Mouse (Mus musculus) spleen, postnatal 36 days (tissue): Measurements from ENCODE around the gene Plcb4.
A peak's percentile ranks its signal among the peaks of the same experiment; 100 is the strongest.

Experiments
- DNase-seq, 2 experiments: peaks; one replicate each; pipeline ENCODE4 v3.0.0; 2022; ENCODE audit warnings: low spot score in 2 of 2, mixed read lengths in 1 of 2

Gene Plcb4

DNA sequence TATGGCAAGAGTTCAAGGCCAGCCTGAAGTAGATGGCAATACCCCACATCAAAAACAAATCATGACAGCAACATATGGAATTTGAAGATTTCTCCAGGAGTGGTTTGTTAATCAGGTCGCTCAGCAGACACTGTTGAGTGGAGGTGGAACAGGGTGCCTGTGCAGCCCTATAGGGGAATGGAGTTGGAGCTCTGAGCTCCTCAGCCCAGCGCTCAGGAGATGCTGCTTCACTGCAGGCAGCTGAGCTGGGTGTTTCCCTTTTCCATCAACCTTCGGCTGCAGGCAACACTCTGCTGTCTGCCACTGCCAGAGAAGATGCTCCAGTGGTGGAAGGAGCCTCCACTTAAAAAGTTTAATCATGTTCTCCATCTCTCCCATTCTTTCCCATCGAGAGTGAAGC lies 149.5 kb downstream of the Plcb4 start:
- no peak for DNase-seq

DNA sequence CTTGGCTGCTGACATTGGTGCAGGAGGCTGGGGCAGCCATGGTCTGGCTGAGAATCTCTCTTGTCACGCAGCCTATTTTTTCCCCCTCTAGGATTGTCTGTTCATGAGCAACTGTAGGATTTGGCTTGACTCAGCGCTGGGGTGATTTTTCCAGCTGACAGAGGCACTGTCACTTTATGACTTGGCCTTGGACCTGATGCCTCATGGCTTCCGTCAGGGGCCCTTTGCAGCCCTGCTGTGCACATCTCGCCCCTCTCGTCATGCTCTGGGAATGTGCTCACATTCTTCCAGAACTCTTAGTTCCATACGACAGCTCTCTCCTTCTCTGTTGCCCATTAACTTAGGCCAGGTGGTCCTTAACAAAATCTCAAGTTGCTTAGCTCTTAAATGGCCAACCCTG lies 152.0 kb downstream of the Plcb4 start:
- DNase-seq = no peak

DNA sequence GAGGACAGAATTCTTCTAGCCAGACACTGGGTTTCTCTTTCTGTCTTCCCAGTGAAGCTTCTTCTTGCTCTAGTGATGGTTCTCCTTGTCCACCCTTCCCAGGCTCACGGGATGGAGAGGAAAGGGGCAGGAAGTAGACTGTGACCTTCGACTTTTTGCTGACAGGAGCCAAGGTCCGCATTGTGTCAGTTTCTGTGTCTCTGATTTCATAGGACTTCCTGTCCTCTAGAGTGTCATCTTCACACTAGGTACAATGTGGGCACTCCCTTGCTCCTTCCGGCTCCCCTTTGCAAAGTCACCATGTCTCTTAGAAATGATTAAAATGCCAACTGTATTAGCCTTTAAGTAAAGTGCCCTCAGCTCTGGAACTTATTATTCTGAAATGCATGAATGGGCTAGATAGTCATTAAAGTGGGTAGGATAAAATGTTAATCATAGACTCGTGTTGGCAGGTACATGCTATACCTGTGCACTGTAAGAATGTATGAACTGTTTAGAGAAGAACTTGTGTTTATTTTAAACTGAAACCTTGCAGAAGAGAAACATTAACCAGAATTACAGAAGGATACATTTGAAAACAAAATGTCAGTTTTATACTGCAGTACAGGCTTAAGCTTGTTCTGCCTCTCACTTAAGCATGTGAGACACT lies 152.8 kb downstream of the Plcb4 start:
- DNase-seq = no peak

DNA sequence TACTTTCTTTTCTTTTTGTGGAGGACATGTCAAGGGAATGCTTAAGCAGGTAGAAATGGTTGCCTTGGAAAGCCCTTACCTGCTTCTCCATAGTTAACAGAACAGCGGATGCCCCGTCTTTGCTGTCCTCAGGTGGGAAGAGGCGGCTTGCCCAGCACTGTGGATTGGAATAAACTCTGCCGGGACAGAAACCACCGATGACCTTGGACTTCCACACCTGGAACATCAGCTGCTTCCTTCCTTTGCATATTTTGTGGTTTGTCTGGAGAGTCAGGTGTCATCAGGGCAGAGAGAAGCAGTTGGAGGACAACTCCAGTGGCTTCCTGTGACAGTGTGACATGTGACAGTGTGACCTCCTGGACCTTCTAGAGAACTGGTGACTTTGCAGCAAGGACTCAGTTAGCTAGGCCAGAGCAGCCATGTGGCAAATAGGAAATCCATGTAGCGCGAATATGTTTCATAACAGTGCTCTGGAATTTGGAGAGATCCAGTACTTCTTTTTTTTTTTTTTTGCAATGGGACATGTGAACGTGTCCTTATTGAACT lies 154.0 kb downstream of the Plcb4 start:
- no peak for DNase-seq

DNA sequence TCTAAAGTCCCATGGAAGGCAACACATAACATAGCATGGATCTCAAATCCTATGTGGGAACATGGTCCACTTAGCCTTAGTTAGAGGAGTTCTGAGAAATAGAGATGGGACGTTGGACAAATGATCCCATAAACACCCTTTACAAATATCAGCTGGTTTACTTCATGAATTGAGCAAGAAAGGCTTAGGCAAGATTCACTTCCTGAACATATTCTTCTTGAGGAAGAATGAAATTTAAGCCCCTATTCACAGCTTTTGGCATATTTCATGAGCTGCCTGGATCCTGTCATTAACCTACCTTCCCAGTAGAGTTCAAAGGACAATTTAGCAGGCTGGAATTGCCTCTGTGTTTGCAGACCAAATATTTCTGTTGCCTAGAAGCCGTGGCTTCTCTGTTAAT lies 161.9 kb downstream of the Plcb4 start:
- DNase-seq = no peak

DNA sequence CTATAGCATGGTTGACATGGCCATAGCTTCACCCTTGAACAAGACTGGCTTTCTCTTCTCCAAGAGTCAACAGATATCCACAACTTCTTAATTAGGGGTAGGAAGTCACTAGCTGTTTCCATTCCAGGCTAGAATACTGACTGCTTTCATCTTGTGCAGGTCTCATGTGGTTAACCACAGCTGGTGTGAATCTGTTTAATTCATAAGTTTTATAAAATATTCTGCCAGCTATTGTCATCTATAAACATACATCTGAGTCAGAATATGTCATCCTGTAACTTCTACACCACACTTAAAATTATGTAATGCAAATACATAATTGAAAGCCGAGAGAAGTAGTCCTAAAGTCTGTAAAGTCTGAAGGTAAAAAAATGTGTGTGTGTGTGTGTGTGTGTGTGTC lies 164.9 kb downstream of the Plcb4 start:
- no peak for DNase-seq

DNA sequence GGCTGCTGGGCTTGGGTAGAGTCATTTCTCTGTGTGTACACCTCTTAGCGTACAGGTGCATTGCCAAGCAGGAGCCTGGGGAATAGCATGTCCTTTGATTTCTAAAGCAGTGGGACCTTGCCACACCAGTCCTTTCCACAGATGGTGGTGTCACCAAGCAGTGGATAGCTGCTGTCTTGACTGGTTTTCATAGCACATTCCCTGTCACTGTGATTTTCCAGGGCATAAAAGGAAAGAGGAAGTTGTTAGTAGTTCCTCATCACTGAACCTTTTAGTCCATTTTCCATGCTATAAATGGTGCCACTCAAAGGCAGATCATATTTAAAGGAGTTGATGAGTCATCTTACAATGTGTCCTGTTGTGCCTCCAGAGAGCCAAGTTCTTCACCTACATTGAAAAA lies 165.9 kb downstream of the Plcb4 start:
- no peak for DNase-seq

DNA sequence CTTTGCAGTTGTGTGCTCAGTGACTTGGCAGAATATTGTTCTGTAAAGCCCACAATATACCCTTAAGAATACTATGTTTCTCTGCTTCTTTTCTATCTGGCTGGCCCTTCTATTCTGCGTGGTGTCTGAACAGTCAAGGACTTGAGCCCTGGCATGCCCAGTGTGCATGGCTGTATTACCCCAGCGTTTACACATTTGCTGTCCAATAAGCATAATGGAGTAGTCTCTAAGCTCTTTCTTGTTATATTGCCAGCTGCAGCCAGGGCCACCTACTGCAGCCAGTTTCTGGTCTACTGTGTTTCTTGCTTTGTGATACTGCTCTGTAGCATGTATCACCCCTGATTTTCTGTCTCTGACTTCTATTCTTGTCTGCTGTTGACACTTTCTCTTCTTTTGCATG lies 166.8 kb downstream of the Plcb4 start:
- DNase-seq = no peak

DNA sequence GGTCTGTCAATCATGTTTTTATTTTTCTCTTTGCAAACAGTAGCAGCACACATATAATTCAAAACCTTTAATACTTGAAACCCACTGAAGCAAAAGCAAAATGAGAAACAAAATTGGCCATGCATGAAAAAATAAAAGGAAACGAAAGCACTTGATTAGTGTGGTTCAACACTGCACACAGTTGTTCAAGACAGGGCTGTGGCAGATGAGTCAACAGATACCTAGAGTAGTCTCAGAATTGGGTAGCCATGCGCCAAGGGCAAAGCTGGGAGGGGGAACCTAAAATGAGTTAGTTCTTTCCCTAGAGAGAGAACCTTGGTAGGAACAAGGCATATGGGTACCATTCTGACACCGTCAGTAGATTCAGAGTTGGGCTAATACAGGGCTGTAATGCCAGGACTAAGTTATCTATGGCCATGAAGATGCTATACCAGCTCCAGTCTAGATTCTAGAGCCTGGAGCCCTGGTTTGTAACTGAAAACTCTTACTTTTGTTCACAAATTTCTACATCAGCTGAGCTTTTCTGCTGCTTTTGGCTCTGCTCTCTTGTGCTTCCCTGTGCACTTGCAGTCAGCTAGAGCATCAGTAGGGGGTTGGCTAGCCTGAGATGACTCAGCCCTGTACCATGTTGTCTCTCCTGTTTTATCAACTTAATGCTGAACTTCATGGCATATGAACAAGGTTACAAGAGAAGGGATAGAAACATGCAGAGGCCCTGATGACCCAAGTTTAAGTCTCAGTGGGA lies 168.0 kb downstream of the Plcb4 start:
- DNase-seq = peak; percentile 14 to 19

DNA sequence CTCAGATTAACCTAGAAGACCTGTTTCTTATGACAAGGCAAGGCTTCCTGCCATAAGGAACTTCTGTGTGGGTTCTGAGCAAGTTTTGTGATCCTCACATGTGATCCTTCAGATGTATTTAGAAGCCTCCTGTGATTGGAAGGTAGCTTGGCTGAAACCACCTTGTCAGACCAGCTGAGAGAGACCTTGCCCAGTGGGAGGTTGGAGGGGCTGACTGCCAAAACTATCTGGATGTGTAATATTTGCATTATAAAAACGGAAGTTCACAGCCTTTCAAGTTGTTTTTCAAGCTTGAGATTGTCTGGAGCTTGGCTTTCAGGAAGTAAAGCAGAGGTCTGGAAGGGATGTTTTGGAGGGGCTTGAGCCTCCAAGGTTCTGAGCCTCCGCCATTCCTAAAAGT lies 169.6 kb downstream of the Plcb4 start:
- DNase-seq = no peak

DNA sequence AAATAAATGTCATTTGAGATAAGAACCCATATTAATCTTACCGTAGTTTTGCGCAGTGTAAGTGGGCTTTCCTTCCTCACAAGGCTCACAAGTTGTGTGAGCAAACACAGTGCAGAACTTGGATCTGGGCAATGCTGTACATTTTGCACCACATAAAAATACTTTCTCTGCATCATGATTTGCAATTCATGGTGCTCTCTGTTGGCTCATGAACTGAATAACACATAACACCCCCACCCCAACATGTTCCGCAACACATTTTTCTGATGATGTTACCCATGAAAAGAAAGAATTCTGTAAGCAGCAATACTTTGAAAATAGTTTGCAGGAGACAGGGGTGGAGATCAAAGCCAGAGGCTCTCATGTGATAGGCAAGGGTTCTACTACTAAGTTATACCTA lies 174.9 kb downstream of the Plcb4 start:
- DNase-seq = no peak

DNA sequence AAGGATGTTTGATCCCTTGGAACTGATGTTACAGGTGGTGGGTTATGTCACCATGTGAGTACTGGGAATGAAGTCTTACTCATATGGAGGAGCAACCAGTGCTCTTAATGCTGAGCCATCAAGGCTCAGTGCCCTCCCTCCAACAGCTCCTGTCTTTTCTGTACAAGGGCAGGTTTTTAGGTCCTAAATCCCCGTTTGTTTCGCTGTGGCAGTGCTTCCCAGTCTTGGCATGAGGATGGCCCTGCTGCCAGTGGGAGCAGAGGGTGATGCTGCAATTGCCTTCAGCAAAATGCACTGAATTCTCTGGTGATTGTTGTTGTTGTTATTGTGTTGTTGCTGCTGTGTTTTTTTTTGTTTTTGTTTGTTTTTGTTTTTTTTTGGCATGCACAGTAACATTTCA lies 175.6 kb downstream of the Plcb4 start:
- no peak for DNase-seq

DNA sequence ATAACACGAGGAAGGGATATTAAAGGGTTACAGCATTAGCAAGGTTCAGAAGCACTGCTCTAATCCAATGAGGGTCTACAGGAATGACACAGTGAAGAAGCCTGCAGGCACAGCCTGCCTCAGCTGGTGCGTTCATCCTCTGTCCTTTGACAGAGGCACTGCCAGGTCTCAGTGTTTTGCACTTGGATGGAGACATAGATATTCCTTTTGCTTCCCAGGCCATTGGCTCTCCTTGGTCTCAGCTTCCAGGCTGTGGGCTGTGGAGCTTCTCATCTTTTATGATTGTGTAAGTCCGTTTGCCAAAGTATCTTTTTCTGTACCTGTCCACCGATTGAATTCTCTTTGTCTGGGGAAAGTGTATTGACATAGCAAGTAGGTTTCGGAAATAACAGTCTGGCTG lies 177.1 kb downstream of the Plcb4 start:
- DNase-seq = no peak

DNA sequence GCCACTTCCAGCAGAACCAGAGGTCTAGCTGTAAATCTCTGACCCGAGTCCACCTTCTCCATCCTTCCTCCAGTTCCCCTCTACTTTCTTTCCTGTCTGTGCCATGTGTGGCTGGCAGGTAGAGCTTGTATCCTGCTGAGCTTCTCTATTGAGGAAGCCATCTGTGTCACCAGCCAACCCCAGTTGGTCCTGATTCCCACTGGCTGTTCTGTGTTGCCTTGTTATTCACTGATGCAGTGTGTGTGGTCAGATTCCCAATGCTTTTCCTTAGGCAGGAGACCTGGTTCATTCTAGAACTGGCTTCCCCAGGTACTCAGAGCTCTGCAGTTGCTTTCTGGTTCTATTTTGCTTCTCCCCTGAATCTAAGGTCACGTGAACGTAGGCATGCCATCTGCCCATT lies 177.6 kb downstream of the Plcb4 start:
- no peak for DNase-seq

DNA sequence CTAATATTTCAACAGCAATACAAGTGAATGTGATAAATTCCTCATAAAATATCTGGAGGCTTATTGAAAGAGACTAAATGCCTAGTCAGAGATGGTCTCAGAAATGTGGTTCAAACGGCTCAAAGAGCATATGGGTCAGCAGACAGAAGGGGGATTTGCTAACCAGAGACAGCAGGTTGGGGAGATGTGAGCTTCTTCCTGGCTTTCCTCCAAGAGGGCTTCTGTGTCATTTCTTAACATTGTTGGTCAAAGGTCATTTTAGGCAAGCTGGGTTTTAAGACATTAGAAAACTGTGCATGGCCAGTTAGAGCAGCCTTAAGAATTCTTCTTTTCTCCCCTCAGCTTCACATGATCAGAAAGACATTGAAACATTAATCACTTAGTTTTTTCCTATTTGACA lies 178.9 kb downstream of the Plcb4 start:
- DNase-seq = no peak

DNA sequence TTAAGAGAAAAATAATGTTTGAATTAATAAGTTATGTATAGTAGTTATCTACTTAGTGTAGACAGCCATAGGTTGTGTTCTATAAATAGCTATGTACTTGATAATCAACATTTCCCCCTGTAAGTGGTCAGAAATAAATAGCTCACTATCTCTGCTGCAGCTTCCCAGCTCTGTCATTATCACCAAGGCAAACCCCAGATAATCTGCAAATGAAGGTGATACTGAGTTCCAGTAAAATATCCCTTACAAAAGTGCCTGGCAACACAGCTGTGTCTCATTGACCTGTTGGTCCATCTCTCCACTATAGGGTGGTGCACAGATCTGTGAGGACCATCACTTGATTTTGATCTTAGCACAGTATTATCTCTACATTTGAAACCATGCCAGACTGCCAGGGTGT lies 179.3 kb downstream of the Plcb4 start:
- DNase-seq = no peak

DNA sequence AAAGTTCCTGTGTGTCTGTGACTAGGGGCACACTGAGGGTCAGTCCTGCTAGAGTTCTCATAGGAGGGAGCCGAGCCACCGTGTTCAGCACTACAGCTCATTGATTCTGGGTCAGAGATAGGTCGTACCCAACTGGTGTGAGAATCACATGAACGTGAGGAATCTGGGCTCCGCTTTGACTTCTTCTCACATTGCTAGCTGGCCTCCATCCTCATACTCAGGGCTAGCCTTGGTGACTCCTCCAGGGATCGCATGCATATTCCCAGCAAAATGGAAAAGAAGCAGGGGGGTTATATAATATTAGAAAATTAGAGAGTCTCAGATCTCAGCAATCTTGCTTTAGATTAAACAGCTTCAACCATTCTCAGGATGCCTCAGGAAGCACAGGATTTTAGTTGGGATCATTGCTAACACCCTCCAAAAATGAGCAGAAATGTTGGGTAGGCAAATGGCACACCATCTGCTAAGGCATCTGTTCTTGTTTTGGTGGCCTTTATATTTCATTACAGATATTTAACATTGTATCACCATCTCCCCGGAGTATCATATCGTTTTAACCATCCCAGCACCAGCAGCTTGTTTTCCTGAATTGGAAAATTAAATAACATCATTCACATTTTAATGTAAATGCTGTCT lies 180.0 kb downstream of the Plcb4 start:
- DNase-seq = no peak

DNA sequence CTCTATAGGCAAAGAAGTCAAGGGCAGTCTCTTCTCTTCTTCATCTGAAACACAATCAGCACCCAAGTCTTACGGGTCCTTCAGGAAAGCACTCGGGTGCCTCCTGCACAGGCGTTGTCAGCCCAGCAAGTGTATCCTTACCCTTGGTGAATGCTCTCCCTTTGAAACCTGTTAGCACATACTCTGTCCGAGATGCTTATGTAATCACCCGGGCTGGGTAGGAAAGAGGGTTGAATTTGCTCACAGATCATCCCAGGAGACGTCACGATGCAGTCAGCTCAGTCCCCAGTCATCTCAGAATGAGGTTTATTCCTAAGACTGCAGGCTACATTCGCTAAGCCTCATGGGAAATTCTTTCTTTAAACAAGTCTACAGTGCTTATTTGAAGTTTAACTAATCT lies 184.9 kb downstream of the Plcb4 start:
- DNase-seq = no peak

DNA sequence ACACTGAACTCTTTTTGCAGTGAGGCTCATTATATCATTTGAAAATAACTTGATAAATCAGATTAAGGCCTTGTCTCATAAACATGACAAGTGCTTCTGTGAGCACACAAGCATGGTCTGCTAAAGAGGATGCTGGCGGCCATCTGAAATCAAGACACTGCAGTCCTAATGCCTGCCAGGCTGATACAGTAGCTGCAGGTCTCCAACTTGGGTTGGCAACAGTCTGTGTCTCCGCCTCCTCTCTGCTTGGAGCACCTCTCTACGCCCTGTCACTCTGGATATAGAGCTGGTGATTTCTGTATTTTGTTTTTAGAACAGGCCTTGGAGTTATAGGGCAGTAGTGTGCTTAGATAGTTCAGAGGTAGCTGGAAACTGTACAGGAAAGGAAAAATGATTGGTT lies 188.1 kb downstream of the Plcb4 start:
- no peak for DNase-seq

DNA sequence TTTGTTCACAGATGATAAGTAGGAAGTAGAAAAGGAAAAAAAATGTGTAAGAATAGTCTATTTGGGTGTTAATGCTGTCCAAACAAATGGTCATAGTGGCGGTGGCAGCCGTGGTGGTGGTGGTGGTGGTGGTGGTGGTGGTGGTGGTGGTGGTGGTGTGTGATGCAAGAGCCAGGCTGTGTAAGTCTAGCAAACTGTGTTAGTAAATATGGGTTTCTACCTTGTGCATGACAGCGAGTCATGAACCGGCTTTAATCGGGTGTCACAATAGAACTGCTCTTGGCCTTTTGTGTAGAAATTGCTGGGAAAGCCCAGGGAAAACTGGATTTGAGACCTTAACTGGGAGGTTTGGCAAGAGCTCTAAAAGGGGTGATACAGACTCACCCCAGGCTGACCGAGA lies 188.9 kb downstream of the Plcb4 start:
- no peak for DNase-seq

DNA sequence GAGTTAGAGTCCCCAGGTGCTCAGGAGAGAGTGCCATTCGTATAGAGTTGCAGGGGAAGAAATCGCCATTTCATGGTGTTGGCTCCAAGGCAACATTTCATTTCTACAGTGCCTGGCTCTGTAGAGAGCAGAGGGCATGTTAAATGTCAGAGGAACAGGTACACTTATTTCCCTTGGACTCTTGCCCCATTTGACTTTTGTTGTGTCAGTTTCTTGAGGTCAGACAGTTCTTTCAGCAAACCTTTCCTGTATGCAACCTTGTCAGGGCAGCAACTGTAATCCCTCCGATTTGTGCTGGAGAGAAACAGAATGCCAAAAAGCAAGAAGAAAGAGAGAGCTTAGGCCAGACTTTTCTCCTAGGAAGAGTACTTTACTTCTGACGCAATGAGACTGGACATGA lies 189.4 kb downstream of the Plcb4 start:
- no peak for DNase-seq

DNA sequence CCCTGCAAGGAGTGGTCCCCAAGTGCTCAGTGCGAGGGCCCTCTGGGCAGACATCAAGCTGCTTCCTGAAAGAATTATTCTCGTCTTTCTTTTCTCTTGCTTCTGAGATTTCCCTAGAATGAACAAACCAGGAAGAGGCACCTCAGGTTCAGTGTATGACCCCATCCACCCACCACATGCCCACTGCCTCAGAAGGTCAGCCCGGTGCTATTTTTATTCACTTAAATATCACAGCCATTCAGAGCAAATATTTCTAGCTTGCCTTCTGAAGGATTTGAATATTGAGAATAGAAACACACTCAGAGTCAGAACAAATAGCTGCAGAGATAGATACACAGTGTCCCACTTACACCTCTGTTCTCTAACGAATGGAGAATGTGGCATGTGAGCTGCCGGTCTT lies 193.2 kb downstream of the Plcb4 start:
- no peak for DNase-seq

DNA sequence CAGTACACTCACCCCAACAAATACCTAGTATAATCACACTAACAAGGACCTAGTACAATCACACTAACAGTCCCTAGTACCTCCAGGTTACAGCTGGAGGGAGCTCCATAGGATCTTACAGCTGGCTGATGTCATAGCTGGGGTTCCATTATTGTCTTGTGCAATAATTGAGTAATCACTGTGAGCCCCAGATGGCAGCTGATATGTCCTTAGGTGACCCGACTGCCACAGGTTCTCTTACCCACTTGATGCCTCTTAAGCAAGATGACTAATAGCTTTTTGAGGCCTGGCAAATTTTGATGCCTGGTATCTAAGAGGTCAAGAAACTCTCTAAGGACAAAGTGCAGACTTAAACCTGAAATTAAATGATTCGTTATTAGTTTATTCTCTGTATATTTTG lies 194.3 kb downstream of the Plcb4 start:
- no peak for DNase-seq
